Mouse (Mus musculus): ENCODE results near the gene Zdhhc3. TPM values are rescaled to one million over a fixed set of nuclear protein-coding genes. Genes with fewer than 3 reads are reported as not detected.

Zdhhc3 gene
- total and polyA plus RNA-seq, 2 experiments from 2014 or later, result 35.7 to 73.5 TPM

DNA sequence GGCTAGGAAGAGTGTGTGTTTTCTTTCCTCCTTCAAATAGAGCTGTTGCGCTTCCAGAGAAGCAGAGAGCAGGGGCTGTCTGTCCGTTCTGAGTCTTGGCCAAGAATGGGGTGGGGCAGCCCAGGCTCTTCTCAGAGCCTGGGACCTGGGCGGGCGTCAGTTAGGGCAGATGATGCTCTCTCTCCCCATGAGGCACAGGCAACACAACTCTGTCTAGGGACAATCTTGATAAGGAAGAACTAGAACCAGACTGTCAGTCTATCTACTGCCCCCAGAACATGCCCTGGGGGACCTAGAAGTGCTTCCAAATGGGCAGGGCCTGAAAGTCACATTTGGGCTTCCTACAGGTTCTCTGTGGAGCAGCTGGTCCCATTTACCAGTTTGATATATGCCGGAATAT is 33.9 kb downstream of the Zdhhc3 start:
- H3K36me3 ChIP-seq (replicated peaks; ENCODE audit: control insufficient read depth, insufficient read depth, low read length), result peaks cover 88% of the 10 kb centered on the region
- H3K27me3 ChIP-seq (ENCODE audit: control insufficient read depth, insufficient read depth, low read length), result no peaks in the 10 kb centered on the region
- DNase-seq (ENCODE audit: low spot score), result no peak
- no peak overlapping the region for H3K4me3 ChIP-seq (ENCODE audit: low read depth, low read length)
- no peak overlapping the region for H3K27ac ChIP-seq (ENCODE audit: low read depth)
- no peak for TF ChIP-seq EP300 (IDR thresholded peaks at IDR 0.05; ENCODE audit: low read depth)
- no peak for TF ChIP-seq CTCF (IDR thresholded peaks at IDR 0.05; ENCODE audit: low read depth)
- ATAC-seq (ENCODE audit: insufficient read depth, low read depth), result no peak
- no peak overlapping the region for H3K4me2 ChIP-seq (ENCODE audit: low read depth, low read length)
- H3K4me1 ChIP-seq (ENCODE audit: control insufficient read depth, insufficient read depth), result no peaks in the 10 kb centered on the region
- no peak overlapping the region for H3K9ac ChIP-seq (replicated peaks; ENCODE audit: low read depth, low read length)
- H3K9me3 ChIP-seq (replicated peaks; ENCODE audit: control insufficient read depth, low read length), result no peaks in the 10 kb centered on the region
- 87% methylated on average over 5 of the region's 5 CpGs for WGBS

DNA sequence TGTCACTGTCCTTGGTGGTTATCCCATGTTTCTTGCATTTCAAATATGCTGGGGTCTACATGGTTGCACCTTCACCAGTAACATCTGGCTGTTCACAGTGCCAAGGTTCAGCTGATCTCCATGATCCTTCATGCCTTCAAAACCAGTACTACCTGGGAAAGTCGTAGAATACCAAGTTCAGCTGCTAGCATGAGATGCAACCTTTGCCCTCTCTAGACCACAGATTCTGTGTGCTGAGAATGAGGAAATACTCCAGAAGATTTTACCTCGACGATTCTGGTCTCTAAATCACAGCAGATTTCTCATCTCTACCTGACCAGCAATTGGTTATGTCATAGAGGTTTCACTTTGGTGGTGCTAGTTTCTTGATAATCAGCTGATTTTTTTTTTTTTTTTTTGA is 52.8 kb downstream of the Zdhhc3 start:
- Histone ChIP-seq H3K4me3 (ENCODE audit: low read depth, low read length) (no peak overlapping the region), H3K9me3 (replicated peaks; ENCODE audit: control insufficient read depth, low read length) (no peaks in the 10 kb centered on the region), H3K4me1 (ENCODE audit: control insufficient read depth, insufficient read depth) (no peaks in the 10 kb centered on the region), H3K36me3 (replicated peaks; ENCODE audit: control insufficient read depth, insufficient read depth, low read length) (no peaks in the 10 kb centered on the region), H3K9ac (replicated peaks; ENCODE audit: low read depth, low read length) (no peak overlapping the region), H3K27me3 (ENCODE audit: control insufficient read depth, insufficient read depth, low read length) (no peaks in the 10 kb centered on the region), H3K27ac (ENCODE audit: low read depth) (no peak overlapping the region), H3K4me2 (ENCODE audit: low read depth, low read length) (no peak overlapping the region)
- 73% methylated on average over 3 of the region's 3 CpGs for WGBS
- DNase-seq (ENCODE audit: low spot score), result no peak
- no peak for TF ChIP-seq EP300 (IDR thresholded peaks at IDR 0.05; ENCODE audit: low read depth)
- TF ChIP-seq CTCF (IDR thresholded peaks at IDR 0.05; ENCODE audit: low read depth), result no peak
- no peak for ATAC-seq (ENCODE audit: insufficient read depth, low read depth)

DNA sequence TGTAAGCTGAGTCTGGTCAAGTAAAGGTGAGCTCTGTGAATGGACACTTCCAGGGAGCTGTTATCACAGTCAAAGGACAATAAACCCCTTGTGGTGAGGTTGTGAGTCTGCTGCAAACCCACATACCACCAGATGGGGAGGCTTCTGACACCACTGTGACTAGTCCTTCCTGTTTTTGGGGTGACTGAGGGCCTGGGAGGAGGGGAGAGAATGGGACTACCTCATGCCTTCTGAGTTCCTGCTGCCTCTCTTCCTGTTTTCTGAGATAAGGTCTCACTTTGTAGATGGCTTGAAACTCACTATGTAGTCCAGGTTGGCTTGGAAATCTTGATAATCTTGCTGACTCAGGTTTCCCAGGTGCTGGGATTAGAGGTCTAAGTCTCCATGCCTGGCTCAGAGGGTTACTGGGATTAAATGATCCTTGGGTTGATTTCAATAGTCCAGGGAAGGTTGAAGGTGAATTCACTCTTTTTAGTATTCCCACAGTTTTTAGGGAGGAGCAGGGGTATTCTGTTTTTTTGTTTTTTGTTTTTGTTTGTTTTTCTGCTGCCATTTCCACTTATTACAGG is 54.2 kb downstream of the Zdhhc3 start:
- Histone ChIP-seq H3K27ac (ENCODE audit: low read depth) (no peak overlapping the region), H3K9me3 (replicated peaks; ENCODE audit: control insufficient read depth, low read length) (no peaks in the 10 kb centered on the region), H3K4me2 (ENCODE audit: low read depth, low read length) (no peak overlapping the region), H3K4me1 (ENCODE audit: control insufficient read depth, insufficient read depth) (no peaks in the 10 kb centered on the region), H3K36me3 (replicated peaks; ENCODE audit: control insufficient read depth, insufficient read depth, low read length) (no peaks in the 10 kb centered on the region), H3K4me3 (ENCODE audit: low read depth, low read length) (no peak overlapping the region), H3K9ac (replicated peaks; ENCODE audit: low read depth, low read length) (no peak overlapping the region), H3K27me3 (ENCODE audit: control insufficient read depth, insufficient read depth, low read length) (no peaks in the 10 kb centered on the region)
- TF ChIP-seq EP300 (IDR thresholded peaks at IDR 0.05; ENCODE audit: low read depth), result no peak
- TF ChIP-seq CTCF (IDR thresholded peaks at IDR 0.05; ENCODE audit: low read depth), result no peak
- no peak for DNase-seq (ENCODE audit: low spot score)
- no peak for ATAC-seq (ENCODE audit: insufficient read depth, low read depth)

DNA sequence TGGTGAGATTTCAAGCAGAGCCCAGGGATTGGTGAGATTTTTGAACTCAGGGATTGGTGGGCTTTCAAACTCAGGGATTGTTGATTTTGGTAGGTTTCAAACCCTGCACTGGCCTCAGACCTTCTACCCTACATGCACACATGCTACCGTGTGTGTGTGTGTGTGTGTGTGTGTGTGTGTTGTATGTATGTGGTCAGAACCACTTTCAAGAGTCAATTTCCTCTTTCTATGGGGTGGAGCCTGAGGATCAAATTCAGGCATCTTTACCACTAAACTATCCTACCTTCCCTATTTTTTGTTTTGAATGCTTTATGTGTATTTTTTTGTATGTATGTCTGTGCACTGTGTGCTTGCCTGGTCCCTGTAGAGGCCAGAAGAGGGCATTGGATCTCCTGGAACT is 65.3 kb downstream of the Zdhhc3 start:
- no peak overlapping the region for H3K27ac ChIP-seq (ENCODE audit: low read depth)
- no peak for ATAC-seq (ENCODE audit: insufficient read depth, low read depth)
- TF ChIP-seq EP300 (IDR thresholded peaks at IDR 0.05; ENCODE audit: low read depth), result no peak
- TF ChIP-seq CTCF (IDR thresholded peaks at IDR 0.05; ENCODE audit: low read depth), result no peak
- H3K9ac ChIP-seq (replicated peaks; ENCODE audit: low read depth, low read length), result no peak overlapping the region
- H3K9me3 ChIP-seq (replicated peaks; ENCODE audit: control insufficient read depth, low read length), result no peaks in the 10 kb centered on the region
- DNase-seq (ENCODE audit: low spot score), result no peak
- no peaks in the 10 kb centered on the region for H3K36me3 ChIP-seq (replicated peaks; ENCODE audit: control insufficient read depth, insufficient read depth, low read length)
- no peaks in the 10 kb centered on the region for H3K4me1 ChIP-seq (ENCODE audit: control insufficient read depth, insufficient read depth)
- H3K27me3 ChIP-seq (ENCODE audit: control insufficient read depth, insufficient read depth, low read length), result no peaks in the 10 kb centered on the region
- WGBS, result 65% methylated on average over 1 of the region's 1 CpGs
- no peak overlapping the region for H3K4me3 ChIP-seq (ENCODE audit: low read depth, low read length)
- no peak overlapping the region for H3K4me2 ChIP-seq (ENCODE audit: low read depth, low read length)

DNA sequence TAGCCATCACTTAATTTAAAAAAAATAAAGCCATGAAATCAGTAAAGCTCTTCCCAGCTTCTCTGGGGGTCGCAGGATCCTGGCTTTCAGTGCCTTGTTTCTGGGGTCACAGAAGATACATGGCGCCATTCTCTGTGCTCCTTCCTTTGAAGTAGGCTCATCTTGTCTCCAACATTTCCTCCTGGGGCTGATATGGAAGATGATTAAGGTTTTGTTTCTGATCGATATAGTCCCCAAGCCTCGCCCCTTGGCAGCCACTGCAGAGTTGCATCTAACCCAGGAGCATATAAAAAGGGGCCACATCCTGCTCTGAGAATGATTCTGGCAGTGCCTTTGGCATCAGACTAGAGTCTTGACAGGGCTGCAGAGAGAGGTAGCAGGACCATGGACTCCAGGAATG is 78.6 kb downstream of the Zdhhc3 start, which contains the start of gene Tgm4:
TSS of gene Tgm4 (plus strand) at position 301 of the 400 bp plus-strand sequence.
- Histone ChIP-seq H3K36me3 (replicated peaks; ENCODE audit: control insufficient read depth, insufficient read depth, low read length) (no peaks in the 10 kb centered on the region), H3K4me3 (ENCODE audit: low read depth, low read length) (no peak within 1 kb of the TSS), H3K27ac (ENCODE audit: low read depth) (no peak within 1 kb of the TSS), H3K4me1 (ENCODE audit: control insufficient read depth, insufficient read depth) (no peaks in the 10 kb centered on the region), H3K27me3 (ENCODE audit: control insufficient read depth, insufficient read depth, low read length) (no peaks in the 10 kb centered on the region), H3K4me2 (ENCODE audit: low read depth, low read length) (no peak within 1 kb of the TSS), H3K9ac (replicated peaks; ENCODE audit: low read depth, low read length) (no peak within 1 kb of the TSS), H3K9me3 (replicated peaks; ENCODE audit: control insufficient read depth, low read length) (no peaks in the 10 kb centered on the region)
- DNase-seq (ENCODE audit: low spot score) (no peak), ATAC-seq (ENCODE audit: insufficient read depth, low read depth) (no peak)
- WGBS, result 73% methylated on average over 4 of the region's 4 CpGs
- no peak for TF ChIP-seq EP300 (IDR thresholded peaks at IDR 0.05; ENCODE audit: low read depth)
- TF ChIP-seq CTCF (IDR thresholded peaks at IDR 0.05; ENCODE audit: low read depth), result no peak

Data from heart, postnatal 0 days (tissue).